9 mouse cellular contexts compared by ENCODE assay signal in the genomic region with DNA sequence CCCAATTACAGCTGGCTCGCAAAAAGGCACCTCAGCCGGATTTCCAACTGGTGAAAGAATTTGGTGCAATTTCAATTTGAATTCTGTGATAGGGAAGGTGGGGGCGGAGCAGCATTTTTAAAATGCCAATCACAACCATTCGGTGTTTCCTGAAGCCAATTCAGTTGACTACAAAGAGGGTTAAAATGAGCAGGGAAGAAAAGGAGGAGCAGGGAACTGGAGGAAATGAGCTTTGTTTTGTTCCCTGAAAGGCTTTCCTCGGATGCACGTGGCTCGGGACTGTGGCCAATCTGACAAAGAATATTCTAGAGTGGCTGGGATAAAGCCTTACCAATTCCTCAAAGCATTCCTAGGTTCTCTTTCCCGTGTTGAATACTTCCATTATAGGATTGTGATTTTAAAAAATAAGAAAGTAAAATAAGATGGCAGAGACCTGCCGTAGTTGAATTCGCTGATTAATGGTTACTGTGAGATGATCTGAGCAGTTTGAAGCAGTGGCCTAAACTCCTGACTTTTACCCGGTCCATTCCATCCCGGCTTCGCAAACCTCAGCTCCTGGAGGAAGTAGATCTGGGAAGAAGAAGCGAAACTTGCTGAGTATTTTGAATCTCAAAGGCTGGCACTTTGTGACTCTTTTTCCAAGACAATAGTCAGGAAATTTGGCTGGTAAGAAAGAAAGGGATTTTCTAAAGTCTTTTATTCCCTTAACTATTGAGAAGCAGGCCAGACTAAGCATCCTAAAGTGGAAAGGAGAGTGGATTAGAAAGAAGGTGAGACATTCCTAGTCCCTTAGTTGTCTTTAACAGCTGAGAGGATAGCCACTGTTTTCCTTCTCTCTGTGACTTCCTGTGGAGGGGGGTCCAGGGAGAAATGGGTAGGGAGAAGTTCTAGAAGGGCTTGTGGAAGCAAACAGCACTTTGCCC.
DNase-seq lines count a peak whose midpoint lies in the region; ATAC-seq and TF ChIP-seq lines count a peak whose summit lies in the region.
"Had no signal": no experiment of that assay in that cellular context is flagged by ENCODE, and none has a peak within 500 bp of the region (broad histone marks: within the 10 kb centered on the region; RNA-seq: fewer than 3 reads in every experiment).

No protein-coding gene starts in this region.

- no peak for TF ChIP-seq CTCF in stomach, postnatal 0 days (IDR thresholded peaks at IDR 0.05; ENCODE audit: low read depth)

- no peaks in the 10 kb centered on the region for H3K4me1 ChIP-seq in midbrain, embryonic 14.5 days (ENCODE audit: control insufficient read depth, insufficient read depth, low read length)
- peaks cover 3% of the 10 kb centered on the region; the same call in 1 of the 2 replicates for H3K4me1 ChIP-seq in midbrain, embryonic 11.5 days (ENCODE audit: control insufficient read depth, insufficient read depth, low read length)
- H3K4me1 ChIP-seq in stomach, postnatal 0 days (replicated peaks; ENCODE audit: control insufficient read depth, insufficient read depth), result peaks cover 6% of the 10 kb centered on the region; the same call in 1 of the 2 replicates

- no peaks in the 10 kb centered on the region for H3K27me3 ChIP-seq in midbrain, embryonic 14.5 days (ENCODE audit: control insufficient read depth, insufficient read depth, low read length)
- H3K27me3 ChIP-seq in midbrain, embryonic 11.5 days (ENCODE audit: control insufficient read depth, insufficient read depth, low read length), result peaks cover 2% of the 10 kb centered on the region; the same call in 1 of the 2 replicates
- H3K27me3 ChIP-seq in stomach, postnatal 0 days (ENCODE audit: control insufficient read depth, insufficient read depth, low read length), result no peaks in the 10 kb centered on the region

- H3K9ac ChIP-seq in midbrain, embryonic 14.5 days (replicated peaks; ENCODE audit: low read length), result no peak overlapping the region
- no peak overlapping the region for H3K9ac ChIP-seq in midbrain, embryonic 11.5 days (ENCODE audit: low read length)
- H3K9ac ChIP-seq in stomach, postnatal 0 days (ENCODE audit: low read length), result 0 out of 2 replicates have a peak overlapping the region, but pooled peaks have one; percentile 2

- 25% methylated on average over 14 of the region's 14 CpGs for WGBS in midbrain, embryonic 14.5 days
- 27% methylated on average over 14 of the region's 14 CpGs for WGBS in midbrain, embryonic 11.5 days
- 60% methylated on average over 14 of the region's 14 CpGs for WGBS in stomach, postnatal 0 days

- ATAC-seq in midbrain, embryonic 14.5 days (ENCODE audit: low FRiP score, low TSS enrichment), result no peak
- ATAC-seq in midbrain, embryonic 11.5 days (ENCODE audit: low FRiP score), result no peak
- no peak for ATAC-seq in stomach, postnatal 0 days (ENCODE audit: low FRiP score, low TSS enrichment)

- no peak overlapping the region for H3K27ac ChIP-seq in midbrain, embryonic 14.5 days (replicated peaks; ENCODE audit: low read depth, low read length)
- H3K27ac ChIP-seq in midbrain, embryonic 11.5 days (ENCODE audit: low read depth, low read length), result no peak overlapping the region
- H3K27ac ChIP-seq in stomach, postnatal 0 days (replicated peaks), result 0 out of 2 replicates have a peak overlapping the region, but pooled peaks have one; percentile 14

- no peak overlapping the region for H3K4me2 ChIP-seq in midbrain, embryonic 14.5 days (ENCODE audit: low read length)
- no peak overlapping the region for H3K4me2 ChIP-seq in midbrain, embryonic 11.5 days
- no peak overlapping the region for H3K4me2 ChIP-seq in stomach, postnatal 0 days (replicated peaks; ENCODE audit: low read depth)

- no peaks in the 10 kb centered on the region for H3K36me3 ChIP-seq in midbrain, embryonic 14.5 days (ENCODE audit: control insufficient read depth, insufficient read depth, low read length)
- no peaks in the 10 kb centered on the region for H3K36me3 ChIP-seq in midbrain, embryonic 11.5 days (ENCODE audit: control insufficient read depth, insufficient read depth, low read length)
- no peaks in the 10 kb centered on the region for H3K36me3 ChIP-seq in stomach, postnatal 0 days (ENCODE audit: control insufficient read depth, insufficient read depth, low read length)

- no peaks in the 10 kb centered on the region for H3K9me3 ChIP-seq in midbrain, embryonic 14.5 days (ENCODE audit: control insufficient read depth, low read length)
- no peaks in the 10 kb centered on the region for H3K9me3 ChIP-seq in midbrain, embryonic 11.5 days (ENCODE audit: control insufficient read depth, low read length)
- H3K9me3 ChIP-seq in stomach, postnatal 0 days (ENCODE audit: control insufficient read depth, low read length), result no peaks in the 10 kb centered on the region

- no peak overlapping the region for H3K4me3 ChIP-seq in midbrain, embryonic 14.5 days (replicated peaks; ENCODE audit: low read depth, low read length)
- no peak overlapping the region for H3K4me3 ChIP-seq in midbrain, embryonic 11.5 days (ENCODE audit: low read depth, low read length)
- H3K4me3 ChIP-seq in stomach, postnatal 0 days (ENCODE audit: low read depth, low read length), result no peak overlapping the region

- no peak for TF ChIP-seq EP300 in stomach, postnatal 0 days (optimal IDR thresholded peaks at IDR 0.05)

- DNase-seq in embryo, embryonic 10.5 days (ENCODE audit: low spot score), result peak; percentile 18
- DNase-seq in embryo, embryonic 11 days, result no peak
- DNase-seq in midbrain, embryonic 14.5 days, result peak; percentile 42
- DNase-seq in midbrain, embryonic 11.5 days (ENCODE audit: low spot score, missing footprints), result no peak
- DNase-seq in kidney, adult 9 months, result peak; percentile 50
- DNase-seq in stomach, postnatal 0 days (ENCODE audit: low spot score), result no peak
- no peak for DNase-seq in left cerebral cortex, adult 8-10 months (ENCODE audit: low spot score in 2 of 2)
- no peak for DNase-seq in frontal cortex, postnatal 25 days (ENCODE audit: low spot score in 2 of 2)
- DNase-seq: right cerebral cortex, postnatal 25 days had no signal

Comparison
In these comparisons a context has a peak if more than half of its experiments do, and no peak if none do; other contexts are left out.
1. DNase-seq: peak in embryo, embryonic 10.5 days (single experiment), midbrain, embryonic 14.5 days (single experiment) and kidney, adult 9 months (single experiment); none in embryo, embryonic 11 days (single experiment), midbrain, embryonic 11.5 days (single experiment), stomach, postnatal 0 days (single experiment), left cerebral cortex, adult 8-10 months (0 of 2) and frontal cortex, postnatal 25 days (0 of 2).